Mouse (Mus musculus): ENCODE measurements around the gene Rbfox1.

GRCm38 (mm10) chr16:6479094-6479590 is 594.0 kb downstream of the Rbfox1 start:
- TF ChIP-seq POLR2A (IDR thresholded peaks at IDR 0.05; ENCODE audit: low read depth, low read length) (no peak), CTCF (IDR thresholded peaks at IDR 0.05; ENCODE audit: borderline replicate concordance, insufficient read depth, low read length) (no peak)
